ENCODE assay signal across 8 mouse cellular contexts in the genomic region with DNA sequence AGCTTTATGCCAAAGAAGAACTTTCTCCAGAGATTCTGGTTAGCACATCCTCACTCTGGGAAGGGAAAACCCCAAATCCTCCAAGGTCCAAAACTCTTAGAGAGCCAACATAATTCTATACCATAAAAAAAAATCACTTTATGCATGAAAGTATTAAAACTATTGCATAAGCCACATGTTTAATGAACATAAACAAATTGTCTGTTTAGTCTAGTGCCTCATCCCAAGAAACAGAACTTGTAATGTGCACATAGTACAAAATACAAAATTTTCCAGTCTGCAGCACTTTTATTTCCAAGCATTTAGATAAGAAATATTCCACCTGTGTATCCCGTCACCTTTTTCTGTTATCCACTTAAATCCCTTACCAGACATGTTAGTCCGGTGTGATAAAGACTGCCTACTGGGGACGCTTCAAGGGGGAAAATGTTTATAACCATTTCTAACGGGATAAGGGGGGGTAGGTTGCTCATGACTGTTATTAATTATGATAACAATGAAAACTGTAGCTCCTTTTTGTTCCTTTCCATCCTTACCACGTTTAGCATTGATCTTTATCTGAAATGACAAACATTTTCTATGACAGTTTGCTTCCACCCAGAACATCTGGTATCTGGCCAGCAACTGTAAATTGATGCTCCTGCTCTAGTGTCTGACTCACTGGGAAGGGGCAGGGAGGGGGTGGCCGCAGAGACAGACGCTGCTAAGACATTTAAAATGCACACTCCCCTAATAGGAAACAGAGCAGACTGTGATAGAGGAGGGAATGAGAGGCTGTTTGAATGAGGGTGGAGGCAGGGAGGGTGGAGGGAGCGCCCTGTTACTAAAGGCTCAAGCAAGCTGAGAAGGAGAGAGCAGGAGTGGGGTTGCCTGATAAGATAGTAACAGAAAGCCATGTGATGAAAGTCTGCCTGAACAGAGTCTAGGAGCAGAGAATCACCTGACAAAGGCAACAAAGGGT.
DNase-seq lines count a peak whose midpoint lies in the region; ATAC-seq and TF ChIP-seq lines count a peak whose summit lies in the region.

No protein-coding gene starts in this region.

- H3K27me3 ChIP-seq in hindbrain, embryonic 14.5 days (ENCODE audit: control insufficient read depth, insufficient read depth, low read length): no peaks in the 10 kb centered on the region
- no peaks in the 10 kb centered on the region for H3K27me3 ChIP-seq in midbrain, embryonic 14.5 days (ENCODE audit: control insufficient read depth, insufficient read depth, low read length)

- ATAC-seq in hindbrain, embryonic 14.5 days (ENCODE audit: low FRiP score): peak; percentile 53; the same call in 1 of the 2 replicates
- ATAC-seq in midbrain, embryonic 14.5 days (ENCODE audit: low FRiP score, low TSS enrichment): no peak
- no peak for ATAC-seq in inflammation-experienced regulatory T-cells, adult 6 months

- no peak overlapping the region for H3K9ac ChIP-seq in hindbrain, embryonic 14.5 days
- no peak overlapping the region for H3K9ac ChIP-seq in midbrain, embryonic 14.5 days (replicated peaks; ENCODE audit: low read length)

- H3K27ac ChIP-seq in gastrocnemius, adult 2 months: no peak overlapping the region
- H3K27ac ChIP-seq in hindbrain, embryonic 14.5 days: no peak overlapping the region; the same call in 1 of the 2 replicates
- H3K27ac ChIP-seq in midbrain, embryonic 14.5 days (replicated peaks; ENCODE audit: low read depth, low read length): peak overlapping the region; percentile 33; the same call in 1 of the 2 replicates

- intact Hi-C loops in gastrocnemius, adult 2 months (cut with DNase I): no loop called here
- intact Hi-C loops in gastrocnemius, postnatal 36 days (cut with DNase I): no loop called here

- no peaks in the 10 kb centered on the region for H3K36me3 ChIP-seq in hindbrain, embryonic 14.5 days (replicated peaks; ENCODE audit: control insufficient read depth, insufficient read depth)
- no peaks in the 10 kb centered on the region for H3K36me3 ChIP-seq in midbrain, embryonic 14.5 days (ENCODE audit: control insufficient read depth, insufficient read depth, low read length)

- H3K4me2 ChIP-seq in hindbrain, embryonic 14.5 days (replicated peaks): no peak overlapping the region
- H3K4me2 ChIP-seq in midbrain, embryonic 14.5 days (ENCODE audit: low read length): no peak overlapping the region

- TF ChIP-seq CTCF in gastrocnemius, adult 2 months (IDR thresholded peaks at IDR 0.05): no peak

- DNase-seq in gastrocnemius, adult 2 months: no peak
- no peak for DNase-seq in gastrocnemius, postnatal 36 days
- peak; percentile 66 for DNase-seq in c-Kit-positive CD71-positive TER-119-positive erythroid progenitor cells, embryonic 14.5 days (ENCODE audit: low spot score)
- DNase-seq in hindbrain, embryonic 14.5 days (ENCODE audit: low spot score): no peak
- peak; percentile 35 for DNase-seq in midbrain, embryonic 14.5 days
- DNase-seq in frontal cortex, postnatal 25 days (ENCODE audit: low spot score in 2 of 2): no peak
- no peak for DNase-seq in thymus, adult 18-20 months

- no peaks in the 10 kb centered on the region for H3K4me1 ChIP-seq in hindbrain, embryonic 14.5 days (replicated peaks; ENCODE audit: control insufficient read depth, insufficient read depth, low read length)
- peaks cover 7% of the 10 kb centered on the region for H3K4me1 ChIP-seq in midbrain, embryonic 14.5 days (ENCODE audit: control insufficient read depth, insufficient read depth, low read length)

- H3K4me3 ChIP-seq in gastrocnemius, adult 2 months: 0 out of 2 replicates have a peak overlapping the region, but pooled peaks have one; percentile 11
- H3K4me3 ChIP-seq in hindbrain, embryonic 14.5 days (replicated peaks; ENCODE audit: low read length): no peak overlapping the region
- no peak overlapping the region for H3K4me3 ChIP-seq in midbrain, embryonic 14.5 days (replicated peaks; ENCODE audit: low read depth, low read length)

- 43% methylated on average over 8 of the region's 8 CpGs for WGBS in hindbrain, embryonic 14.5 days
- 47% methylated on average over 8 of the region's 8 CpGs for WGBS in midbrain, embryonic 14.5 days

- H3K9me3 ChIP-seq in hindbrain, embryonic 14.5 days (ENCODE audit: control insufficient read depth, low read length): no peaks in the 10 kb centered on the region
- no peaks in the 10 kb centered on the region for H3K9me3 ChIP-seq in midbrain, embryonic 14.5 days (ENCODE audit: control insufficient read depth, low read length)

Comparison
In these comparisons a context has a peak if more than half of its experiments do, and no peak if none do; other contexts are left out.
1. DNase-seq: peak in c-Kit-positive CD71-positive TER-119-positive erythroid progenitor cells, embryonic 14.5 days (single experiment) and midbrain, embryonic 14.5 days (single experiment); none in gastrocnemius, adult 2 months (single experiment), gastrocnemius, postnatal 36 days (0 of 2), hindbrain, embryonic 14.5 days (single experiment), frontal cortex, postnatal 25 days (0 of 2) and thymus, adult 18-20 months (0 of 2).